Mouse (Mus musculus) CH12.LX (cell line): ENCODE results near the gene Zfp597. TPM values are rescaled to one million over a fixed set of nuclear protein-coding genes. Genes with fewer than 3 reads are reported as not detected.
A peak's percentile ranks its signal among the peaks of the same experiment; 100 is the strongest.

Source experiments
- DNase-seq: peaks from one replicate; pipeline ENCODE4 v3.0.0-alpha.2; 2013; ENCODE audit errors: extremely low read depth
- H3K27ac ChIP-seq: 2 replicates; pipeline ENCODE4 v1.5.1; 2012; ENCODE audit warnings: low read depth, mild to moderate bottlenecking, control low read depth, moderate library complexity; ENCODE audit not compliant: insufficient read depth
- H3K27me3 ChIP-seq: replicated peaks from 2 replicates; pipeline ENCODE3; 2012; ENCODE audit warnings: inconsistent platforms
- H3K36me3 ChIP-seq, 2 experiments: replicated peaks in 1 of 2; 2 replicates each; pipeline versions ENCODE3 to v1.6.1; 2012; ENCODE audit warnings: inconsistent platforms in 1 of 2, low read length in 1 of 2, mild to moderate bottlenecking in 1 of 2, mixed read lengths in 1 of 2, moderate library complexity in 1 of 2; ENCODE audit not compliant: control insufficient read depth in 1 of 2, insufficient read depth in 1 of 2
- H3K4me1 ChIP-seq, 2 experiments: 2 replicates each; pipeline ENCODE4 v1.6.1; 2012; ENCODE audit warnings: inconsistent platforms in 1 of 2, moderate library complexity in 1 of 2; ENCODE audit not compliant: insufficient read depth in 2 of 2, control insufficient read depth in 1 of 2
- H3K4me2 ChIP-seq: 2 replicates; pipeline ENCODE4 v1.6.1; 2012; ENCODE audit warnings: low read depth, mild to moderate bottlenecking, control low read depth; ENCODE audit not compliant: poor library complexity, insufficient read depth, severe bottlenecking
- H3K4me3 ChIP-seq, 3 experiments: fragments of 150-350 bp in 1 of 3; sonication (generic) in 1 of 3; replicated peaks in 1 of 3; 2 replicates each; pipeline versions ENCODE3 to v1.5.1; 2011 to 2012; ENCODE audit warnings: low read depth in 2 of 3, low read length in 2 of 3, mild to moderate bottlenecking in 2 of 3, moderate library complexity in 2 of 3, control low read depth in 1 of 3, improper control_type of control experiment in 1 of 3, inconsistent platforms in 1 of 3, mixed read lengths in 1 of 3; ENCODE audit not compliant: poor library complexity in 1 of 3
- H3K79me2 ChIP-seq: replicated peaks from 2 replicates; pipeline ENCODE4 v1.6.1; 2012; ENCODE audit warnings: mild to moderate bottlenecking, moderate library complexity; ENCODE audit not compliant: control insufficient read depth, poor library complexity, insufficient read depth, severe bottlenecking; ENCODE audit errors: extremely low read depth
- H3K9ac ChIP-seq: 2 replicates; pipeline ENCODE4 v1.6.1; 2012; ENCODE audit warnings: low read depth, mild to moderate bottlenecking, control low read depth, moderate library complexity; ENCODE audit not compliant: insufficient read depth
- H3K9me3 ChIP-seq: replicated peaks from 2 replicates; pipeline ENCODE3; 2012; ENCODE audit warnings: low read length, inconsistent platforms, mixed read lengths
- BHLHE40 ChIP-seq: IDR thresholded peaks from 2 replicates; pipeline ENCODE4 v1.6.1; 2011; ENCODE audit warnings: mild to moderate bottlenecking, low read depth, low read length, improper control_type of control experiment
- CHD1 ChIP-seq: IDR thresholded peaks from 2 replicates; pipeline ENCODE4 v1.6.1; 2012; ENCODE audit warnings: low read depth, low read length, improper control_type of control experiment, inconsistent platforms
- CHD2 ChIP-seq: IDR thresholded peaks from 2 replicates; pipeline ENCODE4 v1.6.1; 2011; ENCODE audit warnings: low read length, improper control_type of control experiment
- CTCF ChIP-seq, 2 experiments: IDR thresholded peaks in 1 of 2; conservative IDR thresholded peaks in 1 of 2; 2 replicates each; pipeline ENCODE4 v1.5.1; 2011 to 2012; ENCODE audit warnings: low read depth in 2 of 2, low read length in 2 of 2, improper control_type of control experiment in 1 of 2, inconsistent platforms in 1 of 2, mild to moderate bottlenecking in 1 of 2, moderate library complexity in 1 of 2
- E2F4 ChIP-seq: IDR thresholded peaks from 2 replicates; pipeline ENCODE4 v1.6.1; 2011; ENCODE audit warnings: low read depth, low read length, improper control_type of control experiment; ENCODE audit not compliant: insufficient replicate concordance
- ELF1 ChIP-seq: IDR thresholded peaks from 2 replicates; pipeline ENCODE4 v1.6.1; 2014; ENCODE audit warnings: low read depth, mild to moderate bottlenecking, inconsistent platforms, low read length, improper control_type of control experiment
- EP300 ChIP-seq: IDR thresholded peaks from 2 replicates; pipeline ENCODE4 v1.6.1; 2011; ENCODE audit warnings: low read length, improper control_type of control experiment
- ETS1 ChIP-seq: conservative IDR thresholded peaks from 2 replicates; pipeline ENCODE4 v1.6.1; 2012; ENCODE audit warnings: low read depth, mild to moderate bottlenecking, inconsistent platforms, low read length, improper control_type of control experiment, moderate library complexity
- GABPA ChIP-seq: IDR thresholded peaks from 2 replicates; pipeline ENCODE4 v1.6.1; 2012; ENCODE audit warnings: low read depth, low read length, improper control_type of control experiment, inconsistent platforms; ENCODE audit not compliant: insufficient replicate concordance
- HCFC1 ChIP-seq: IDR thresholded peaks from 2 replicates; pipeline ENCODE4 v1.6.1; 2012; ENCODE audit warnings: low read depth, mild to moderate bottlenecking, inconsistent platforms, low read length, improper control_type of control experiment
- IRF4 ChIP-seq: IDR thresholded peaks from 2 replicates; pipeline ENCODE4 v1.6.1; 2014; ENCODE audit warnings: low read depth, mild to moderate bottlenecking, inconsistent platforms, low read length, improper control_type of control experiment
- JUN ChIP-seq: IDR thresholded peaks from 2 replicates; pipeline ENCODE4 v1.6.1; 2011; ENCODE audit warnings: low read depth, mild to moderate bottlenecking, low read length, improper control_type of control experiment, moderate library complexity; ENCODE audit not compliant: insufficient read depth
- JUND ChIP-seq: conservative IDR thresholded peaks from 2 replicates; pipeline ENCODE4 v1.6.1; 2011; ENCODE audit warnings: low read depth, low read length, improper control_type of control experiment
- KAT2A ChIP-seq: IDR thresholded peaks from 2 replicates; pipeline ENCODE4 v1.6.1; 2012; ENCODE audit warnings: low read length, improper control_type of control experiment, inconsistent platforms; ENCODE audit not compliant: insufficient replicate concordance
- MAFK ChIP-seq: IDR thresholded peaks from 2 replicates; pipeline ENCODE4 v1.6.1; 2011; ENCODE audit warnings: low read length, improper control_type of control experiment; ENCODE audit not compliant: insufficient replicate concordance
- MAX ChIP-seq: IDR thresholded peaks from 2 replicates; pipeline ENCODE4 v1.6.1; 2011; ENCODE audit warnings: low read length, improper control_type of control experiment
- MAZ ChIP-seq: IDR thresholded peaks from 2 replicates; pipeline ENCODE4 v1.6.1; 2012; ENCODE audit warnings: low read depth, mild to moderate bottlenecking, inconsistent platforms, low read length, improper control_type of control experiment, moderate library complexity
- MEF2A ChIP-seq: IDR thresholded peaks from 2 replicates; pipeline ENCODE4 v1.6.1; 2014; ENCODE audit warnings: low read depth, mild to moderate bottlenecking, inconsistent platforms, low read length, improper control_type of control experiment, borderline replicate concordance
- MXI1 ChIP-seq: IDR thresholded peaks from 2 replicates; pipeline ENCODE4 v1.6.1; 2011; ENCODE audit warnings: mild to moderate bottlenecking, low read depth, low read length, improper control_type of control experiment
- NELFE ChIP-seq: IDR thresholded peaks from 2 replicates; pipeline ENCODE4 v1.6.1; 2011; ENCODE audit warnings: low read depth, low read length, improper control_type of control experiment
- NRF1 ChIP-seq: IDR thresholded peaks from 2 replicates; pipeline ENCODE4 v1.6.1; 2014; ENCODE audit warnings: low read depth, mild to moderate bottlenecking, inconsistent platforms, low read length, improper control_type of control experiment, moderate library complexity
- PAX5 ChIP-seq: IDR thresholded peaks from 2 replicates; pipeline ENCODE4 v1.6.1; 2012; ENCODE audit warnings: low read length, inconsistent platforms, mixed read lengths
- POLR2A ChIP-seq: IDR thresholded peaks from 2 replicates; pipeline ENCODE4 v1.6.1; 2011; ENCODE audit warnings: low read depth, mild to moderate bottlenecking, improper control_type of control experiment, low read length
- POLR2AphosphoS2 ChIP-seq: IDR thresholded peaks from 2 replicates; pipeline ENCODE4 v1.6.1; 2011; ENCODE audit warnings: low read depth, low read length, improper control_type of control experiment
- RAD21 ChIP-seq: IDR thresholded peaks from 2 replicates; pipeline ENCODE4 v1.6.1; 2011; ENCODE audit warnings: low read depth, mild to moderate bottlenecking, low read length, improper control_type of control experiment, moderate library complexity
- RCOR1 ChIP-seq: conservative IDR thresholded peaks from 2 replicates; pipeline ENCODE4 v1.6.1; 2012; ENCODE audit warnings: low read depth, mild to moderate bottlenecking, inconsistent platforms, low read length, improper control_type of control experiment
- SIN3A ChIP-seq: IDR thresholded peaks from 2 replicates; pipeline ENCODE4 v1.6.1; 2012; ENCODE audit warnings: low read length, improper control_type of control experiment, inconsistent platforms
- SMC3 ChIP-seq: IDR thresholded peaks from 2 replicates; pipeline ENCODE4 v1.6.1; 2011; ENCODE audit warnings: low read depth, low read length, improper control_type of control experiment
- TBP ChIP-seq: conservative IDR thresholded peaks from 2 replicates; pipeline ENCODE4 v1.6.1; 2011; ENCODE audit warnings: low read depth, low read length, improper control_type of control experiment
- TCF12 ChIP-seq: IDR thresholded peaks from 2 replicates; pipeline ENCODE4 v1.6.1; 2014; ENCODE audit warnings: low read depth, mild to moderate bottlenecking, inconsistent platforms, low read length, improper control_type of control experiment
- UBTF ChIP-seq: IDR thresholded peaks from 2 replicates; pipeline ENCODE4 v1.6.1; 2012; ENCODE audit warnings: low read depth, mild to moderate bottlenecking, inconsistent platforms, low read length, improper control_type of control experiment, moderate library complexity
- USF1 ChIP-seq: IDR thresholded peaks from 2 replicates; pipeline ENCODE4 v1.6.1; 2014; ENCODE audit warnings: low read depth, mild to moderate bottlenecking, inconsistent platforms, low read length, improper control_type of control experiment
- USF2 ChIP-seq: conservative IDR thresholded peaks from 2 replicates; pipeline ENCODE4 v1.6.1; 2011; ENCODE audit warnings: low read depth, low read length, improper control_type of control experiment
- ZC3H11A ChIP-seq: IDR thresholded peaks from 2 replicates; pipeline ENCODE4 v1.6.1; 2012; ENCODE audit warnings: low read depth, mild to moderate bottlenecking, inconsistent platforms, low read length, improper control_type of control experiment
- ZKSCAN1 ChIP-seq: IDR thresholded peaks from 2 replicates; pipeline ENCODE4 v1.6.1; 2012; ENCODE audit warnings: low read depth, inconsistent platforms, low read length, improper control_type of control experiment, borderline replicate concordance
- ZMIZ1 ChIP-seq: IDR thresholded peaks from 2 replicates; pipeline ENCODE4 v1.6.1; 2012; ENCODE audit warnings: low read depth, mild to moderate bottlenecking, inconsistent platforms, low read length, improper control_type of control experiment
- ZNF384 ChIP-seq: IDR thresholded peaks from 2 replicates; pipeline ENCODE4 v1.6.1; 2012; ENCODE audit warnings: low read depth, low read length, improper control_type of control experiment, inconsistent platforms
- dilution Hi-C: fragments of 300-500 bp; cut with MboI; formaldehyde crosslinking; loops from 2 replicates; pipeline ENCODE4 v1.14.3; 2020; ENCODE audit warnings: low sequenced_read_pairs; ENCODE audit not compliant: extremely low pct_unique_long_range_greater_than_20kb, extremely low pct_ligation_motif_present
- in situ Hi-C: fragments of 300-500 bp; cut with MboI; formaldehyde crosslinking; loops from 3 replicates; pipeline ENCODE4 v1.14.3; 2019; ENCODE audit warnings: low sequenced_read_pairs, low pct_ligation_motif_present, low pct_unique_long_range_greater_than_20kb, mixed read lengths
- polyA plus RNA-seq: library from polyadenylated mRNA; unstranded; fragments of >175 nt; gene quantifications from 2 replicates; pipeline ENCODE4 v1.2.1, GENCODE M21; 2012; ENCODE audit warnings: low read depth; ENCODE audit not compliant: insufficient read length
- total RNA-seq, 2 experiments: library from RNA; depleted of rRNA; stranded (reverse); fragments of 300-350 nt in 1 of 2; fragments of >200 nt in 1 of 2; gene quantifications; 2 replicates each; pipeline ENCODE4 v1.2.3; 2012 to 2014

The Zfp597 gene
- total RNA-seq (2012; rRNA removed) (10.4 and 13.4 TPM in 2 replicates), total RNA-seq (2014; rRNA removed) (17.5 and 17.8 TPM in 2 replicates), polyA plus RNA-seq (10.5 and 11.0 TPM in 2 replicates)

- dilution Hi-C loops (no loop called here), in situ Hi-C loops (loop anchor here (5.0 kb wide), 1 partner anchor 37 kb away; the partner anchor contains the start of gene Zfp174)
- Histone ChIP-seq H3K4me1 (peaks cover 5 to 41% of the 10 kb centered on the region in 2 experiments), H3K4me2 (peak within 1 kb of the TSS; percentile 77), H3K27ac (peak within 1 kb of the TSS; percentile 2; the same call in 1 of the 2 replicates), H3K27me3 (no peaks in the 10 kb centered on the region), H3K9me3 (no peaks in the 10 kb centered on the region), H3K79me2 (peaks cover 36% of the 10 kb centered on the region), H3K9ac (peak within 1 kb of the TSS; percentile 84), H3K4me3 (peak within 1 kb of the TSS; percentile 81 to 91 (median 87)), H3K36me3 (peaks cover 3 to 39% of the 10 kb centered on the region in 2 experiments)
- DNase-seq: peak; percentile 94
- peak; percentile 75 for TF ChIP-seq TCF12
- TF ChIP-seq MAZ: peak; percentile 30; the same call in 1 of the 2 replicates
- TF ChIP-seq MEF2A: no peak
- peak; percentile 98 for TF ChIP-seq KAT2A
- TF ChIP-seq CHD2: peak; percentile 90; the same call in 1 of the 2 replicates
- TF ChIP-seq GABPA: peak; percentile 74; the same call in 1 of the 2 replicates
- no peak; the same call in 1 of the 2 replicates for TF ChIP-seq RAD21
- no peak for TF ChIP-seq ZNF384
- TF ChIP-seq CHD1: no peak
- no peak for TF ChIP-seq EP300
- no peak for TF ChIP-seq USF2
- TF ChIP-seq TBP: no peak
- TF ChIP-seq PAX5: no peak
- TF ChIP-seq POLR2A: peak; percentile 80
- peak; percentile 53; the same call in 1 of the 2 replicates for TF ChIP-seq UBTF
- TF ChIP-seq ZC3H11A: no peak
- TF ChIP-seq USF1: peak; percentile 61
- TF ChIP-seq E2F4: no peak
- peak; percentile 96 for TF ChIP-seq HCFC1
- peak; percentile 9; the same call in 1 of the 2 replicates for TF ChIP-seq SMC3
- TF ChIP-seq JUN: no peak
- TF ChIP-seq SIN3A: peak; percentile 98
- TF ChIP-seq MAFK: 0 out of 2 replicates have a peak, but pooled peaks have one; percentile 44
- TF ChIP-seq ELF1: peak; percentile 99
- no peak for TF ChIP-seq JUND
- peak; percentile 86 for TF ChIP-seq MAX
- TF ChIP-seq NELFE: peak; percentile 72; the same call in 1 of the 2 replicates
- peak; percentile 83 for TF ChIP-seq ETS1
- TF ChIP-seq ZMIZ1: peak; percentile 89; the same call in 1 of the 2 replicates
- TF ChIP-seq ZKSCAN1: no peak
- TF ChIP-seq IRF4: peak; percentile 67; the same call in 1 of the 2 replicates
- no peak; the same call in 1 of the 2 replicates for TF ChIP-seq RCOR1
- peak; percentile 94 for TF ChIP-seq MXI1
- peak; percentile 80 for TF ChIP-seq NRF1
- peak in 1 of 2 experiments; percentile 31; a peak in 2 of 4 replicates for TF ChIP-seq CTCF (conservative IDR thresholded peaks at IDR 0.05 in 1 of 2, IDR thresholded peaks at IDR 0.05 in 1 of 2; ENCODE audit: low read depth in 2 of 2, low read length in 2 of 2)
- peak; percentile 42 for TF ChIP-seq BHLHE40
- TF ChIP-seq POLR2AphosphoS2: 0 out of 2 replicates have a peak, but pooled peaks have one; percentile 57
Observed at GRCm38 (mm10) chr16:3884201-3885064, at the start of gene Zfp597, which contains the start of gene Gm20695. Gene Zfp597, minus strand, starts transcription at chr16:3884561. Gene Gm20695, plus strand, starts transcription at chr16:3884648.
